Mouse (Mus musculus): ENCODE measurements around the gene Zfyve1.
A peak's percentile ranks its signal among the peaks of the same experiment; 100 is the strongest.
"Not testable (repeated sequence)": the region's sequence is repeated elsewhere in the genome, so short reads cannot be mapped to it uniquely, and the experiment has no call there.

Gene Zfyve1

GRCm38 (mm10) chr12:83597025-83597501, at the start of gene Zfyve1:
Gene Zfyve1 (minus strand): TSS chr12:83597222.
- peak; percentile 91 for DNase-seq

- no peak for DNase-seq
Observed at GRCm38 (mm10) chr12:83643116-83643515, 46.1 kb upstream of the Zfyve1 start.

- no peak for DNase-seq
Observed at GRCm38 (mm10) chr12:83641233-83641632, 44.2 kb upstream of the Zfyve1 start.

GRCm38 (mm10) chr12:83633807-83634206, 36.8 kb upstream of the Zfyve1 start:
- DNase-seq = no peak

- DNase-seq = peak; percentile 42
Observed at GRCm38 (mm10) chr12:83632680-83633025, 35.6 kb upstream of the Zfyve1 start.

GRCm38 (mm10) chr12:83631743-83632679, 35.0 kb upstream of the Zfyve1 start:
- DNase-seq = peak; percentile 93

- DNase-seq = not testable (repeated sequence)
Observed at GRCm38 (mm10) chr12:83630936-83631335, 33.9 kb upstream of the Zfyve1 start, which contains the start of gene Rbm25. Gene Rbm25 (plus strand): TSS chr12:83631236.

GRCm38 (mm10) chr12:83624321-83624720, 27.3 kb upstream of the Zfyve1 start:
- DNase-seq = no peak

- no peak for DNase-seq
Observed at GRCm38 (mm10) chr12:83622031-83622755, 25.2 kb upstream of the Zfyve1 start.

- DNase-seq = not testable (repeated sequence)
Observed at GRCm38 (mm10) chr12:83620694-83621093, 23.7 kb upstream of the Zfyve1 start.

GRCm38 (mm10) chr12:83618981-83619380, 22.0 kb upstream of the Zfyve1 start:
- no peak for DNase-seq

GRCm38 (mm10) chr12:83617261-83617660, 20.2 kb upstream of the Zfyve1 start:
- no peak for DNase-seq

- DNase-seq = not testable (repeated sequence)
Observed at GRCm38 (mm10) chr12:83606411-83606810, 9.4 kb upstream of the Zfyve1 start.

GRCm38 (mm10) chr12:83602285-83602684, 5.3 kb upstream of the Zfyve1 start:
- DNase-seq = no peak

- DNase-seq = no peak
Observed at GRCm38 (mm10) chr12:83597881-83598280, 859 bp upstream of the Zfyve1 start.

- DNase-seq = no peak
Observed at GRCm38 (mm10) chr12:83596191-83596954, 649 bp downstream of the Zfyve1 start.

GRCm38 (mm10) chr12:83594454-83595040, 2.5 kb downstream of the Zfyve1 start:
- no peak for DNase-seq

- DNase-seq = no peak
Observed at GRCm38 (mm10) chr12:83591754-83592501, 5.1 kb downstream of the Zfyve1 start.

GRCm38 (mm10) chr12:83586628-83587027, 10.4 kb downstream of the Zfyve1 start:
- no peak for DNase-seq

- no peak for DNase-seq
Observed at GRCm38 (mm10) chr12:83582747-83583146, 14.3 kb downstream of the Zfyve1 start.

- no peak for DNase-seq
Observed at GRCm38 (mm10) chr12:83582106-83582505, 14.9 kb downstream of the Zfyve1 start.

GRCm38 (mm10) chr12:83580283-83580682, 16.7 kb downstream of the Zfyve1 start:
- DNase-seq = no peak

All from lung, postnatal 14 days (tissue).